Mouse (Mus musculus) liver, embryonic 18 days (tissue): Measurements from ENCODE around the gene Nelfe. TPM values are rescaled to one million over a fixed set of nuclear protein-coding genes. Genes with fewer than 3 reads are reported as not detected.

ENCODE experiments used
- polyA plus RNA-seq: library from polyadenylated mRNA; depleted of rRNA; stranded (reverse); fragments of >200 nt; gene quantifications from 2 replicates; pipeline ENCODE4 v1.2.3, GENCODE M21; 2012; rRNA removed

The Nelfe gene
- 26.7 and 28.4 TPM in 2 replicates for polyA plus RNA-seq

GRCm38 (mm10) chr17:34849722-34850516 is at the start of gene Nelfe, which contains the start of gene Skiv2l:
Nelfe (plus strand) TSS chr17:34850391.
Skiv2l (minus strand) TSS chr17:34850210.

GRCm38 (mm10) chr17:34804301-34804700 is 45.9 kb upstream of the Nelfe start, which contains the start of gene Cyp21a1:
Cyp21a1 (minus strand) TSS chr17:34804561.

GRCm38 (mm10) chr17:34836856-34837221 is 13.4 kb upstream of the Nelfe start, which contains the start of the genes Stk19 and Dxo:
Stk19 (minus strand) TSS chr17:34836945.
Dxo (plus strand) TSS chr17:34837019.

GRCm38 (mm10) chr17:34862416-34863081 is 12.4 kb downstream of the Nelfe start, which contains the start of gene Cfb:
Cfb (minus strand) TSS chr17:34862518.

GRCm38 (mm10) chr17:34879336-34879879 is 29.2 kb downstream of the Nelfe start, which contains the start of gene Zbtb12:
Zbtb12 (plus strand) TSS chr17:34879483.

GRCm38 (mm10) chr17:34881683-34882310 is 31.6 kb downstream of the Nelfe start, which contains the start of gene Gm20547:
Gm20547 (minus strand) TSS chr17:34882042.

GRCm38 (mm10) chr17:34898160-34898586 is 48.0 kb downstream of the Nelfe start, which contains the start of the genes C2 and Ehmt2:
C2 (minus strand) TSS chr17:34898265.
Ehmt2 (plus strand) TSS chr17:34898469.

Other genes starting within 250 kb of the Nelfe start
- 70.1 and 71.2 TPM in 2 replicates for gene Rnf5, start 246.7 kb upstream of the Nelfe start, polyA plus RNA-seq
- gene Agpat1, start 246.1 kb upstream of the Nelfe start, polyA plus RNA-seq, result 28.5 and 31.7 TPM in 2 replicates
- gene Egfl8, start 234.4 kb upstream of the Nelfe start, polyA plus RNA-seq, result 0.44 and 0.77 TPM in 2 replicates
- 14.4 and 16.0 TPM in 2 replicates for gene Ppt2, start 221.9 kb upstream of the Nelfe start, polyA plus RNA-seq
- 0.03 and 0.06 TPM in 2 replicates for gene Prrt1, start 220.9 kb upstream of the Nelfe start, polyA plus RNA-seq
- 1.1 and 1.2 TPM in 2 replicates for gene Fkbpl, start 205.6 kb upstream of the Nelfe start, polyA plus RNA-seq
- gene Atf6b, start 203.2 kb upstream of the Nelfe start, polyA plus RNA-seq, result 13.7 and 14.1 TPM in 2 replicates
- 0.65 and 0.73 TPM in 2 replicates for gene Tnxb, start 179.9 kb upstream of the Nelfe start, polyA plus RNA-seq
- gene C4b, start 106.5 kb upstream of the Nelfe start, polyA plus RNA-seq, result 128 and 142 TPM in 2 replicates
- gene Cyp21a1, start 45.8 kb upstream of the Nelfe start, polyA plus RNA-seq, result not detected in 2 replicates
- gene Stk19, start 13.4 kb upstream of the Nelfe start, polyA plus RNA-seq, result 12.4 and 13.7 TPM in 2 replicates
- 16.6 and 19.9 TPM in 2 replicates for gene Dxo, start 13.4 kb upstream of the Nelfe start, polyA plus RNA-seq
- 18.6 and 23.0 TPM in 2 replicates for gene Skiv2l, start 181 bp upstream of the Nelfe start, polyA plus RNA-seq
- 687 and 748 TPM in 2 replicates for gene Cfb, start 12.1 kb downstream of the Nelfe start, polyA plus RNA-seq
- gene Zbtb12, start 29.1 kb downstream of the Nelfe start, polyA plus RNA-seq, result 4.8 and 6.3 TPM in 2 replicates
- gene Gm20547, start 31.7 kb downstream of the Nelfe start, polyA plus RNA-seq, result 0.04 and 0.05 TPM in 2 replicates
- 36.4 and 36.8 TPM in 2 replicates for gene C2, start 47.9 kb downstream of the Nelfe start, polyA plus RNA-seq
- gene Ehmt2, start 48.1 kb downstream of the Nelfe start, polyA plus RNA-seq, result 30.4 and 37.6 TPM in 2 replicates
- 3.8 and 5.8 TPM in 2 replicates for gene Slc44a4, start 64.1 kb downstream of the Nelfe start, polyA plus RNA-seq
- gene Neu1, start 80.9 kb downstream of the Nelfe start, polyA plus RNA-seq, result 21.1 and 21.2 TPM in 2 replicates
- gene Hspa1b, start 108.8 kb downstream of the Nelfe start, polyA plus RNA-seq, result 3.1 and 3.3 TPM in 2 replicates
- gene Gm20481, start 119.5 kb downstream of the Nelfe start, polyA plus RNA-seq, result not detected in 2 replicates
- 1.9 and 2.5 TPM in 2 replicates for gene Hspa1a, start 121.8 kb downstream of the Nelfe start, polyA plus RNA-seq
- 0.06 and 0.07 TPM in 2 replicates for gene Hspa1l, start 122.3 kb downstream of the Nelfe start, polyA plus RNA-seq
- gene Lsm2, start 131.5 kb downstream of the Nelfe start, polyA plus RNA-seq, result 64.3 and 69.6 TPM in 2 replicates
- gene Vars, start 150.6 kb downstream of the Nelfe start, polyA plus RNA-seq, result 42.1 and 47.2 TPM in 2 replicates
- 0.17 and 0.23 TPM in 2 replicates for gene Vwa7, start 166.2 kb downstream of the Nelfe start, polyA plus RNA-seq
- gene Sapcd1, start 177.6 kb downstream of the Nelfe start, polyA plus RNA-seq, result 4.3 and 5.0 TPM in 2 replicates
- 7.7 and 8.5 TPM in 2 replicates for gene Msh5, start 196.4 kb downstream of the Nelfe start, polyA plus RNA-seq
- gene Clic1, start 199.6 kb downstream of the Nelfe start, polyA plus RNA-seq, result 88.4 and 92.7 TPM in 2 replicates
- 13.9 and 14.9 TPM in 2 replicates for gene Ddah2, start 208.6 kb downstream of the Nelfe start, polyA plus RNA-seq
- gene Ly6g6c, start 215.0 kb downstream of the Nelfe start, polyA plus RNA-seq, result 0.06 TPM in 1 of 2 replicates, not detected in the other
- 1.5 and 1.9 TPM in 2 replicates for gene Mpig6b, start 215.8 kb downstream of the Nelfe start, polyA plus RNA-seq
- 0.28 and 0.30 TPM in 2 replicates for gene Ly6g6e, start 226.5 kb downstream of the Nelfe start, polyA plus RNA-seq
- 0.71 and 0.79 TPM in 2 replicates for gene Ly6g6d, start 227.7 kb downstream of the Nelfe start, polyA plus RNA-seq
- gene Ly6g6f, start 235.2 kb downstream of the Nelfe start, polyA plus RNA-seq, result 4.7 and 4.8 TPM in 2 replicates
- gene Abhd16a, start 238.9 kb downstream of the Nelfe start, polyA plus RNA-seq, result 32.1 and 32.4 TPM in 2 replicates